Mouse (Mus musculus) testis, adult 2 months (tissue): ENCODE results near the gene Gm17019. TPM values are rescaled to one million over a fixed set of nuclear protein-coding genes. Genes with fewer than 3 reads are reported as not detected.
"Not testable (repeated sequence)": the region's sequence is repeated elsewhere in the genome, so short reads cannot be mapped to it uniquely, and the experiment has no call there.

Experiments used
- H3K27ac ChIP-seq: fragments of 200-500 bp; 2 replicates; pipeline ENCODE4 v1.5.1; 2012; ENCODE audit warnings: low read depth, low read length; ENCODE audit not compliant: control insufficient read depth, insufficient read depth
- H3K27me3 ChIP-seq: fragments of 200-500 bp; 2 replicates; pipeline ENCODE4 v1.6.1; 2012; ENCODE audit warnings: mild to moderate bottlenecking, low read length, moderate library complexity; ENCODE audit not compliant: control insufficient read depth, insufficient read depth
- H3K36me3 ChIP-seq: fragments of 200-500 bp; 2 replicates; pipeline ENCODE4 v1.6.1; 2012; ENCODE audit warnings: mild to moderate bottlenecking, low read length; ENCODE audit not compliant: control insufficient read depth, insufficient read depth
- H3K4me1 ChIP-seq: fragments of 200-500 bp; 2 replicates; pipeline ENCODE4 v1.6.1; 2012; ENCODE audit warnings: low read length; ENCODE audit not compliant: control insufficient read depth, insufficient read depth
- H3K4me3 ChIP-seq: fragments of 200-500 bp; 2 replicates; pipeline ENCODE4 v1.5.1; 2012; ENCODE audit warnings: low read depth, mild to moderate bottlenecking, low read length, moderate library complexity, mixed read lengths; ENCODE audit not compliant: control insufficient read depth
- polyA plus RNA-seq: library from polyadenylated mRNA; depleted of rRNA; stranded (reverse); fragments of >200 nt; gene quantifications from 2 replicates; pipeline ENCODE4 v1.2.3, GENCODE M21; 2012; rRNA removed

Gm17019 gene
- 5.3 and 7.0 TPM in 2 replicates for polyA plus RNA-seq

- not testable (repeated sequence) for H3K27ac ChIP-seq, H3K4me1 ChIP-seq, H3K36me3 ChIP-seq, H3K27me3 ChIP-seq
- H3K4me3 ChIP-seq: peak within 1 kb of the TSS; percentile 81
Observed at GRCm38 (mm10) chr5:15032898-15033297, at the start of gene Gm17019. TSS of gene Gm17019 (minus strand) at chr5:15032998.

GRCm38 (mm10) chr5:15062385-15062715 is 29.6 kb upstream of the Gm17019 start:
- not testable (repeated sequence) for H3K4me1 ChIP-seq, H3K4me3 ChIP-seq, H3K27ac ChIP-seq, H3K27me3 ChIP-seq, H3K36me3 ChIP-seq

- not testable (repeated sequence) for H3K4me1 ChIP-seq, H3K4me3 ChIP-seq, H3K27ac ChIP-seq, H3K36me3 ChIP-seq, H3K27me3 ChIP-seq
Observed at GRCm38 (mm10) chr5:15061638-15062384, 29.0 kb upstream of the Gm17019 start.

GRCm38 (mm10) chr5:15054151-15055025 is 21.6 kb upstream of the Gm17019 start:
- not testable (repeated sequence) for H3K27me3 ChIP-seq, H3K27ac ChIP-seq, H3K4me1 ChIP-seq, H3K36me3 ChIP-seq, H3K4me3 ChIP-seq

GRCm38 (mm10) chr5:15053606-15053962 is 20.8 kb upstream of the Gm17019 start:
- not testable (repeated sequence) for H3K4me3 ChIP-seq, H3K4me1 ChIP-seq, H3K36me3 ChIP-seq, H3K27ac ChIP-seq, H3K27me3 ChIP-seq

GRCm38 (mm10) chr5:15052945-15053605 is 20.3 kb upstream of the Gm17019 start:
- not testable (repeated sequence) for H3K36me3 ChIP-seq, H3K4me3 ChIP-seq, H3K27ac ChIP-seq, H3K4me1 ChIP-seq, H3K27me3 ChIP-seq

- H3K4me3 ChIP-seq, H3K27me3 ChIP-seq, H3K4me1 ChIP-seq, H3K36me3 ChIP-seq, H3K27ac ChIP-seq: not testable (repeated sequence)
Observed at GRCm38 (mm10) chr5:15050807-15051206, 18.0 kb upstream of the Gm17019 start.

- H3K4me1 ChIP-seq, H3K36me3 ChIP-seq, H3K4me3 ChIP-seq, H3K27ac ChIP-seq, H3K27me3 ChIP-seq: not testable (repeated sequence)
Observed at GRCm38 (mm10) chr5:15044830-15045767, 12.3 kb upstream of the Gm17019 start.

GRCm38 (mm10) chr5:15040784-15041183 is 8.0 kb upstream of the Gm17019 start:
- H3K27ac ChIP-seq, H3K36me3 ChIP-seq, H3K27me3 ChIP-seq, H3K4me1 ChIP-seq, H3K4me3 ChIP-seq: not testable (repeated sequence)

GRCm38 (mm10) chr5:15039984-15040383 is 7.2 kb upstream of the Gm17019 start:
- H3K4me3 ChIP-seq, H3K4me1 ChIP-seq, H3K27me3 ChIP-seq, H3K36me3 ChIP-seq, H3K27ac ChIP-seq: not testable (repeated sequence)

GRCm38 (mm10) chr5:15024316-15024715 is 8.5 kb downstream of the Gm17019 start:
- not testable (repeated sequence) for H3K4me3 ChIP-seq, H3K36me3 ChIP-seq, H3K27me3 ChIP-seq, H3K27ac ChIP-seq, H3K4me1 ChIP-seq
